Mouse (Mus musculus) CH12.LX (cell line): Measurements from ENCODE around the gene Shroom1. TPM values are rescaled to one million over a fixed set of nuclear protein-coding genes. Genes with fewer than 3 reads are reported as not detected.

Experiments
- DNase-seq: peaks from one replicate; pipeline ENCODE4 v3.0.0-alpha.2; 2013; ENCODE audit errors: extremely low read depth
- H3K27ac ChIP-seq: 2 replicates; pipeline ENCODE4 v1.5.1; 2012; ENCODE audit warnings: low read depth, mild to moderate bottlenecking, control low read depth, moderate library complexity; ENCODE audit not compliant: insufficient read depth
- H3K27me3 ChIP-seq: replicated peaks from 2 replicates; pipeline ENCODE3; 2012; ENCODE audit warnings: inconsistent platforms
- H3K36me3 ChIP-seq, 2 experiments: replicated peaks in 1 of 2; 2 replicates each; pipeline versions ENCODE3 to v1.6.1; 2012; ENCODE audit warnings: inconsistent platforms in 1 of 2, low read length in 1 of 2, mild to moderate bottlenecking in 1 of 2, mixed read lengths in 1 of 2, moderate library complexity in 1 of 2; ENCODE audit not compliant: control insufficient read depth in 1 of 2, insufficient read depth in 1 of 2
- H3K4me1 ChIP-seq, 2 experiments: 2 replicates each; pipeline ENCODE4 v1.6.1; 2012; ENCODE audit warnings: inconsistent platforms in 1 of 2, moderate library complexity in 1 of 2; ENCODE audit not compliant: insufficient read depth in 2 of 2, control insufficient read depth in 1 of 2
- H3K4me2 ChIP-seq: 2 replicates; pipeline ENCODE4 v1.6.1; 2012; ENCODE audit warnings: low read depth, mild to moderate bottlenecking, control low read depth; ENCODE audit not compliant: poor library complexity, insufficient read depth, severe bottlenecking
- H3K4me3 ChIP-seq, 3 experiments: fragments of 150-350 bp in 1 of 3; sonication (generic) in 1 of 3; replicated peaks in 1 of 3; 2 replicates each; pipeline versions ENCODE3 to v1.5.1; 2011 to 2012; ENCODE audit warnings: low read depth in 2 of 3, low read length in 2 of 3, mild to moderate bottlenecking in 2 of 3, moderate library complexity in 2 of 3, control low read depth in 1 of 3, improper control_type of control experiment in 1 of 3, inconsistent platforms in 1 of 3, mixed read lengths in 1 of 3; ENCODE audit not compliant: poor library complexity in 1 of 3
- H3K79me2 ChIP-seq: replicated peaks from 2 replicates; pipeline ENCODE4 v1.6.1; 2012; ENCODE audit warnings: mild to moderate bottlenecking, moderate library complexity; ENCODE audit not compliant: control insufficient read depth, poor library complexity, insufficient read depth, severe bottlenecking; ENCODE audit errors: extremely low read depth
- H3K9ac ChIP-seq: 2 replicates; pipeline ENCODE4 v1.6.1; 2012; ENCODE audit warnings: low read depth, mild to moderate bottlenecking, control low read depth, moderate library complexity; ENCODE audit not compliant: insufficient read depth
- H3K9me3 ChIP-seq: replicated peaks from 2 replicates; pipeline ENCODE3; 2012; ENCODE audit warnings: low read length, inconsistent platforms, mixed read lengths
- CHD1 ChIP-seq: IDR thresholded peaks from 2 replicates; pipeline ENCODE4 v1.6.1; 2012; ENCODE audit warnings: low read depth, low read length, improper control_type of control experiment, inconsistent platforms
- CHD2 ChIP-seq: IDR thresholded peaks from 2 replicates; pipeline ENCODE4 v1.6.1; 2011; ENCODE audit warnings: low read length, improper control_type of control experiment
- E2F4 ChIP-seq: IDR thresholded peaks from 2 replicates; pipeline ENCODE4 v1.6.1; 2011; ENCODE audit warnings: low read depth, low read length, improper control_type of control experiment; ENCODE audit not compliant: insufficient replicate concordance
- ELF1 ChIP-seq: IDR thresholded peaks from 2 replicates; pipeline ENCODE4 v1.6.1; 2014; ENCODE audit warnings: low read depth, mild to moderate bottlenecking, inconsistent platforms, low read length, improper control_type of control experiment
- EP300 ChIP-seq: IDR thresholded peaks from 2 replicates; pipeline ENCODE4 v1.6.1; 2011; ENCODE audit warnings: low read length, improper control_type of control experiment
- GABPA ChIP-seq: IDR thresholded peaks from 2 replicates; pipeline ENCODE4 v1.6.1; 2012; ENCODE audit warnings: low read depth, low read length, improper control_type of control experiment, inconsistent platforms; ENCODE audit not compliant: insufficient replicate concordance
- HCFC1 ChIP-seq: IDR thresholded peaks from 2 replicates; pipeline ENCODE4 v1.6.1; 2012; ENCODE audit warnings: low read depth, mild to moderate bottlenecking, inconsistent platforms, low read length, improper control_type of control experiment
- IRF4 ChIP-seq: IDR thresholded peaks from 2 replicates; pipeline ENCODE4 v1.6.1; 2014; ENCODE audit warnings: low read depth, mild to moderate bottlenecking, inconsistent platforms, low read length, improper control_type of control experiment
- JUND ChIP-seq: conservative IDR thresholded peaks from 2 replicates; pipeline ENCODE4 v1.6.1; 2011; ENCODE audit warnings: low read depth, low read length, improper control_type of control experiment
- MAFK ChIP-seq: IDR thresholded peaks from 2 replicates; pipeline ENCODE4 v1.6.1; 2011; ENCODE audit warnings: low read length, improper control_type of control experiment; ENCODE audit not compliant: insufficient replicate concordance
- MAZ ChIP-seq: IDR thresholded peaks from 2 replicates; pipeline ENCODE4 v1.6.1; 2012; ENCODE audit warnings: low read depth, mild to moderate bottlenecking, inconsistent platforms, low read length, improper control_type of control experiment, moderate library complexity
- MEF2A ChIP-seq: IDR thresholded peaks from 2 replicates; pipeline ENCODE4 v1.6.1; 2014; ENCODE audit warnings: low read depth, mild to moderate bottlenecking, inconsistent platforms, low read length, improper control_type of control experiment, borderline replicate concordance
- MXI1 ChIP-seq: IDR thresholded peaks from 2 replicates; pipeline ENCODE4 v1.6.1; 2011; ENCODE audit warnings: mild to moderate bottlenecking, low read depth, low read length, improper control_type of control experiment
- NELFE ChIP-seq: IDR thresholded peaks from 2 replicates; pipeline ENCODE4 v1.6.1; 2011; ENCODE audit warnings: low read depth, low read length, improper control_type of control experiment
- PAX5 ChIP-seq: IDR thresholded peaks from 2 replicates; pipeline ENCODE4 v1.6.1; 2012; ENCODE audit warnings: low read length, inconsistent platforms, mixed read lengths
- POLR2A ChIP-seq: IDR thresholded peaks from 2 replicates; pipeline ENCODE4 v1.6.1; 2011; ENCODE audit warnings: low read depth, mild to moderate bottlenecking, improper control_type of control experiment, low read length
- POLR2AphosphoS2 ChIP-seq: IDR thresholded peaks from 2 replicates; pipeline ENCODE4 v1.6.1; 2011; ENCODE audit warnings: low read depth, low read length, improper control_type of control experiment
- RAD21 ChIP-seq: IDR thresholded peaks from 2 replicates; pipeline ENCODE4 v1.6.1; 2011; ENCODE audit warnings: low read depth, mild to moderate bottlenecking, low read length, improper control_type of control experiment, moderate library complexity
- SIN3A ChIP-seq: IDR thresholded peaks from 2 replicates; pipeline ENCODE4 v1.6.1; 2012; ENCODE audit warnings: low read length, improper control_type of control experiment, inconsistent platforms
- SMC3 ChIP-seq: IDR thresholded peaks from 2 replicates; pipeline ENCODE4 v1.6.1; 2011; ENCODE audit warnings: low read depth, low read length, improper control_type of control experiment
- TCF12 ChIP-seq: IDR thresholded peaks from 2 replicates; pipeline ENCODE4 v1.6.1; 2014; ENCODE audit warnings: low read depth, mild to moderate bottlenecking, inconsistent platforms, low read length, improper control_type of control experiment
- ZNF384 ChIP-seq: IDR thresholded peaks from 2 replicates; pipeline ENCODE4 v1.6.1; 2012; ENCODE audit warnings: low read depth, low read length, improper control_type of control experiment, inconsistent platforms
- dilution Hi-C: fragments of 300-500 bp; cut with MboI; formaldehyde crosslinking; loops from 2 replicates; pipeline ENCODE4 v1.14.3; 2020; ENCODE audit warnings: low sequenced_read_pairs; ENCODE audit not compliant: extremely low pct_unique_long_range_greater_than_20kb, extremely low pct_ligation_motif_present
- in situ Hi-C: fragments of 300-500 bp; cut with MboI; formaldehyde crosslinking; loops from 3 replicates; pipeline ENCODE4 v1.14.3; 2019; ENCODE audit warnings: low sequenced_read_pairs, low pct_ligation_motif_present, low pct_unique_long_range_greater_than_20kb, mixed read lengths
- polyA plus RNA-seq: library from polyadenylated mRNA; unstranded; fragments of >175 nt; gene quantifications from 2 replicates; pipeline ENCODE4 v1.2.1, GENCODE M21; 2012; ENCODE audit warnings: low read depth; ENCODE audit not compliant: insufficient read length
- total RNA-seq, 2 experiments: library from RNA; depleted of rRNA; stranded (reverse); fragments of 300-350 nt in 1 of 2; fragments of >200 nt in 1 of 2; gene quantifications; 2 replicates each; pipeline ENCODE4 v1.2.3; 2012 to 2014

Gene Shroom1
- total and polyA plus RNA-seq, 3 experiments: not detected

DNA sequence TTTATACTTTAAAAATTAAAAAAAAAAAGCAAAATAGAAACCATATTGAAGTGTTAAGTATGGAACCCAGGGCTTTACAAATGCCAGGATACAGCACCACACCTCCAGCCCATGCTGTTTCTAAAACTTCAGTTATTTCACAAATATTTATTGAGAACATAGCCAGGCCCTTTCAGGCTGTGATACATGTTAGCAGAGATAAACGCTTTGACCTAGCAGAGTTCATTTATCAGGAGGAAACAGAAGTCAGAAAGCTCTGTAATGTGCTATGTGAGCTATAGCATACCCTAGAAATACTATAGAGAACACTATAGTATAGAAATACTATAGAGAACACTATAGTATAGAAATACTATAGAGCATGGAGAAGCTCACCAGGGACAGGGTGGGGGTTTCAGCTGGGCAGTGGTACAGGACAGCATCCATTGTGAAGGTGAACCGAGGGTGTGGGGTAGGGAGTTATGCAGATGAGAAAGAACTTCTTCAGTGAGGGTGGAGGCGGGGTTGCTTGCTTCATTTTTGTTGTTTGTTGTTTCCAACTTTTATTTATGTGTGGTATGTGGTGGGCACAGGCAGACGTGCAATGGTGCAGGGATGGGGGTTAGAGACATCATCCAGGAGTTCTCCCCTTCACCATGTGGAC, 24.2 kb downstream of the Shroom1 start:
- no peaks in the 10 kb centered on the region for H3K79me2 ChIP-seq
- H3K36me3 ChIP-seq: peaks cover 0 to 2% of the 10 kb centered on the region in 2 experiments
- dilution Hi-C loops (no loop called here), in situ Hi-C loops (no loop called here)
- DNase-seq: no peak
- H3K27ac ChIP-seq: no peak overlapping the region
- H3K27me3 ChIP-seq: no peaks in the 10 kb centered on the region
- no peaks in the 10 kb centered on the region for H3K4me1 ChIP-seq
- no peak overlapping the region for H3K4me3 ChIP-seq
- no peak overlapping the region for H3K9ac ChIP-seq
- H3K9me3 ChIP-seq: peaks cover 21% of the 10 kb centered on the region
- TF ChIP-seq MAZ: no peak
- no peak for TF ChIP-seq ZNF384
- no peak for TF ChIP-seq SIN3A
- TF ChIP-seq POLR2A: no peak
- TF ChIP-seq MEF2A: no peak
- no peak for TF ChIP-seq RAD21
- TF ChIP-seq HCFC1: no peak
- TF ChIP-seq E2F4: no peak
- TF ChIP-seq SMC3: no peak
- no peak for TF ChIP-seq GABPA
- TF ChIP-seq PAX5: no peak
- no peak for TF ChIP-seq EP300
- TF ChIP-seq IRF4: no peak
- TF ChIP-seq MXI1: no peak
- TF ChIP-seq CHD1: no peak
- no peak for TF ChIP-seq POLR2AphosphoS2
- H3K4me2 ChIP-seq: no peak overlapping the region

DNA sequence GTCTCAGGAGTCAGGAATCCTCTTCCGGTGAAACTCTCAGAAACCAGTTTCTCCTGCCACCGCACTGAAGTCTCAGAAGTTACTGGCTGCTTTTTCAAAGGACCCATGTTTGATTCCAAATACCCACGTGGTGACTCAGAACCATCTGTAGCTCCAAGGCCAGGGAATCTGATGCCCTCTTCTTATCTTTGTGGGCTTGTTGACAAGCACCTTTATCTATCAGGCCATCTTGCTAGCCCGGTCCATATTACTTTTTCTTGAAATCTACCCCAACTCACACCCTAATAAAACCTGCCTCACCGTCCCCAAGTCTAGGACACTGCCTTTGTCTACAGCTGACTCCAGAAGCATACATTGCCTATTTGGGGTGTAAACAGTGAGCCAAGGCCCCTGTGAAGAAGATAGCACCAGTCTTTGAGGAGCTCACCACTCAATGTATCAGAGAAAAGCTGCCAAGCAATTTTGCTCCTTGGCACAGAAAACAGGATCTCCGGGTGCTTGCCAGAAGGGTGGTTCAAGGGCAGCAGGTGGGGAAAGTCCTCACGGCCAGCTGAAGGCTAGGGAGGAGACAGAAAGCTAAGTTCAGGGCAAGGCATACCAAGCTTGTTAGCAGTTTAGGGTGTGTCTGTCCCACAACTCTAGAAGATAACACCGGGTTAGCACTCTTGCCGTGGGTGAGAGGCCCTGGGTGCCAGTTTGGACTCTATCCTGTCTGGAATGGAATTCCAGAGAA, 26.3 kb downstream of the Shroom1 start:
- Histone ChIP-seq H3K4me2 (no peak overlapping the region), H3K9ac (no peak overlapping the region), H3K27ac (no peak overlapping the region), H3K27me3 (no peaks in the 10 kb centered on the region), H3K4me1 (peaks cover 14 to 16% of the 10 kb centered on the region in 2 experiments), H3K9me3 (peaks cover 18% of the 10 kb centered on the region), H3K36me3 (peaks cover 0 to 2% of the 10 kb centered on the region in 2 experiments), H3K4me3 (no peak overlapping the region), H3K79me2 (no peaks in the 10 kb centered on the region)
- dilution Hi-C loops: no loop called here
- DNase-seq: no peak
- in situ Hi-C loops: no loop called here
- TF ChIP-seq IRF4 (no peak), ELF1 (no peak), RAD21 (no peak), CHD2 (no peak), HCFC1 (no peak), NELFE (no peak), JUND (no peak), TCF12 (no peak), MAFK (no peak), POLR2AphosphoS2 (no peak)
